Mouse (Mus musculus) kidney, postnatal 0 days (tissue): ENCODE data around the gene Gm20388. TPM values are rescaled to one million over a fixed set of nuclear protein-coding genes. Genes with fewer than 3 reads are reported as not detected.

Experiments used
- ATAC-seq: fragments of 200-750 bp; cut with Nextera tagmentation; replicated peaks from 2 replicates; pipeline ENCODE4 v1.8.0; 2017; ENCODE audit warnings: low read depth, moderate number of reproducible peaks, moderate TSS enrichment, moderate library complexity; ENCODE audit not compliant: low FRiP score
- DNase-seq: peaks from one replicate; pipeline ENCODE4 v3.0.0-alpha.2; 2016; ENCODE audit warnings: low spot score
- H3K27ac ChIP-seq: fragments of 300-500 bp; sonication (generic); 2 replicates; pipeline ENCODE4 v1.5.1; 2014; ENCODE audit warnings: mild to moderate bottlenecking
- H3K27me3 ChIP-seq: fragments of 300-500 bp; sonication (generic); 2 replicates; pipeline ENCODE4 v1.6.1; 2014; ENCODE audit warnings: low read length, mixed read lengths; ENCODE audit not compliant: insufficient read depth
- H3K36me3 ChIP-seq: fragments of 300-500 bp; sonication (generic); 2 replicates; pipeline ENCODE4 v1.6.1; 2014; ENCODE audit warnings: low read length, mixed read lengths; ENCODE audit not compliant: insufficient read depth
- H3K4me1 ChIP-seq: fragments of 300-500 bp; sonication (generic); replicated peaks from 2 replicates; pipeline ENCODE4 v1.6.1; 2014; ENCODE audit warnings: antibody characterized with exemption, low read length, mixed read lengths; ENCODE audit not compliant: insufficient read depth
- H3K4me2 ChIP-seq: fragments of 300-500 bp; sonication (generic); 2 replicates; pipeline ENCODE4 v1.6.1; 2014; ENCODE audit warnings: mild to moderate bottlenecking, low read length, moderate library complexity, mixed read lengths
- H3K4me3 ChIP-seq: fragments of 300-500 bp; sonication (generic); replicated peaks from 2 replicates; pipeline ENCODE4 v1.5.1; 2014; ENCODE audit warnings: low read depth, low read length
- H3K9ac ChIP-seq: fragments of 300-500 bp; sonication (generic); 2 replicates; pipeline ENCODE4 v1.6.1; 2014; ENCODE audit warnings: low read depth, low read length
- H3K9me3 ChIP-seq: fragments of 300-500 bp; sonication (generic); replicated peaks from 2 replicates; pipeline ENCODE4 v1.6.1; 2016; ENCODE audit warnings: low read length, inconsistent platforms, mixed read lengths
- CTCF ChIP-seq: IDR thresholded peaks from 2 replicates; pipeline ENCODE4 v1.5.1; 2016; ENCODE audit warnings: antibody characterized with exemption, low read depth, mild to moderate bottlenecking, moderate library complexity
- WGBS: fragments of 180-500 bp; shearing (Covaris S2); extraction: QIAGEN DNeasy Blood & Tissue Kit; methylation state at CpG from one replicate; pipeline ENCODE4 v1.1.7; 2014; 5-methylcytosine and 5-hydroxymethylcytosine counted together
- polyA plus RNA-seq: library from polyadenylated mRNA; unstranded; fragments of >200 nt; fragmentation: Nextera tagmentation; extraction: Ambion mirVana; gene quantifications from 2 replicates; pipeline ENCODE4 v1.2.1, GENCODE M21; 2015

Gm20388 gene
- polyA plus RNA-seq, 1 experiment from 2014 or later, result not detected

DNA sequence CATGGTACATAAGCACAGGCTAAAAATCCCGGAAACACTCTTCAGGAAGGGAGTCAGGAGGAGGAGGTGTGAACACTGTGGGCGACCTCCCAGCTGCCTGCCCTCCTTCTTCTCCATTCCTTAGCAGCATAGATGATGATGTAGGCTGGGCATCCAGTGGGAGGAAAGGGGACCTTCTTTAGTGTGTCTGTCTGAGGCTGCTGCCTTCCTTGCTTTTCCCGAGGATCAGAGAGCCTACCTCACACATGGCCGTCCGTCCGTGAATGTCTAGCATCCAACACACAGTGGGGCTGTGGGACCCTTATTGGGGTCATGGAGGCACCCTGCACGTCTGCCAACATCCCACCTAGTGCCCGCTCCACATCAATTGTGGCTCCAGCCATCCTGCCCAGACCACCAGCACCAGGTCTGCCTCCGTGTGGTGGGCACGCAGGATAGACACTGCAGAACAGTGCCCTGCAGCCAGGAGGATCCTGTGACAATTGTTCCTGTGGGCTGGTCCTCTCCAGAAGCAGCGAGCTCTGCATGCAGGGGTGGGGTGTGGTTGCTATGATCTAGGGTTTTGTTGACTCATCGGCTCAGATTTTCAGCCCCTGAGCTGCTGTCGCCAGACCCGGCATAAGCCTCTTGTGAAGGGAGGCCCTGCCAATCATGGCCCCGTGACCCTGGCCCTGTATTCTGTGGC is 2174.2 kb downstream of the Gm20388 start:
- 64% methylated on average over 15 of the region's 15 CpGs for WGBS

DNA sequence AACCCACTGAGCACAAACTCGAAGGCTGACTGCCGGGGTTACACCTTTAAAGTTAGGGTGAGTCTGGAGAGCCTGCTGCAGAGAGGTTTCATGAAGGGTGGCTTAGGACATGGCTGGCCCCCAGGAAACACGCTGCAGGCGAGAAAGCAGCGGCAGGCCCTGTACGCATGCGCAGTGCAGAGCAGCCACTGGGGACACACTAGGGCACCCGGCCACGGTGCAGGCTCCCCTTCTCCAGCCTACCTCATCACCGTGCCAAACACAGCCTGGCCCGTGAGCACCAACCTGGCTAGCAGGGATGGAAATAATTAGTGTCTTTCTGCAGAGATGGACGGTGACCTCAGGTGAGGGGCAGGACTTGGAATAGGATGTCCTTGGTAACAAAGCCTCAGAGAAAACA is 2175.4 kb downstream of the Gm20388 start:
- no peaks in the 10 kb centered on the region for H3K36me3 ChIP-seq
- ATAC-seq (no peak), DNase-seq (no peak)
- no peak overlapping the region for H3K4me2 ChIP-seq
- H3K4me3 ChIP-seq, result no peak overlapping the region
- no peaks in the 10 kb centered on the region for H3K27me3 ChIP-seq
- H3K9ac ChIP-seq, result no peak overlapping the region
- H3K27ac ChIP-seq, result no peak overlapping the region
- WGBS, result 83% methylated on average over 12 of the region's 12 CpGs
- TF ChIP-seq CTCF, result no peak
- H3K4me1 ChIP-seq, result no peaks in the 10 kb centered on the region
- no peaks in the 10 kb centered on the region for H3K9me3 ChIP-seq

More for the DNA sequence above, 2174.2 kb downstream of the Gm20388 start:
- Histone ChIP-seq H3K27ac (no peak overlapping the region), H3K4me3 (no peak overlapping the region), H3K4me2 (no peak overlapping the region), H3K9ac (no peak overlapping the region), H3K27me3 (no peaks in the 10 kb centered on the region), H3K4me1 (no peaks in the 10 kb centered on the region; the same call in 1 of the 2 replicates), H3K36me3 (no peaks in the 10 kb centered on the region), H3K9me3 (no peaks in the 10 kb centered on the region)
- TF ChIP-seq CTCF, result peak; percentile 35; the same call in 1 of the 2 replicates
- no peak for ATAC-seq
- DNase-seq, result no peak

DNA sequence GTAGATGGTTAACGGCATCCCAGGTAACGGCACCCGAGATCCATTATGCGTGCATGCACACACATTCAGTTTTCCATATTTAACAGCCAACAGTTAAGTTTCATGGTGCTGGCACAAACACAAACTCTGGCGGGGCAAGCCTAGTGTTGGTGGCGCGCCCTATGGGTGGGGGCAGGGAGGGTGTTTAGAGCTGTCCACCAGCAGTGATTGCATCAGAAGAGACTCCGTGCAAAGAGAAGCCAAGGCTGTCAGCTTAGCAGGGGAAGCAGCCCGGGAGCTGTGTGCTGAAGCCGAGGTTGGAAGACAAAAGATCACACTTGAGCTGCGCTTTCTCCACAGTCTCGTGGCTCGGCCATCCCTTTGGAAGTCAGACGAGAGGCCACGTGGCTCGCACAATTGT is 2178.0 kb downstream of the Gm20388 start:
- Histone ChIP-seq H3K27ac (no peak overlapping the region), H3K27me3 (no peaks in the 10 kb centered on the region), H3K9me3 (no peaks in the 10 kb centered on the region), H3K4me3 (no peak overlapping the region), H3K4me2 (no peak overlapping the region), H3K4me1 (no peaks in the 10 kb centered on the region), H3K9ac (no peak overlapping the region), H3K36me3 (no peaks in the 10 kb centered on the region)
- ATAC-seq, result no peak
- 90% methylated on average over 16 of the region's 16 CpGs for WGBS
- DNase-seq, result no peak
- no peak for TF ChIP-seq CTCF

DNA sequence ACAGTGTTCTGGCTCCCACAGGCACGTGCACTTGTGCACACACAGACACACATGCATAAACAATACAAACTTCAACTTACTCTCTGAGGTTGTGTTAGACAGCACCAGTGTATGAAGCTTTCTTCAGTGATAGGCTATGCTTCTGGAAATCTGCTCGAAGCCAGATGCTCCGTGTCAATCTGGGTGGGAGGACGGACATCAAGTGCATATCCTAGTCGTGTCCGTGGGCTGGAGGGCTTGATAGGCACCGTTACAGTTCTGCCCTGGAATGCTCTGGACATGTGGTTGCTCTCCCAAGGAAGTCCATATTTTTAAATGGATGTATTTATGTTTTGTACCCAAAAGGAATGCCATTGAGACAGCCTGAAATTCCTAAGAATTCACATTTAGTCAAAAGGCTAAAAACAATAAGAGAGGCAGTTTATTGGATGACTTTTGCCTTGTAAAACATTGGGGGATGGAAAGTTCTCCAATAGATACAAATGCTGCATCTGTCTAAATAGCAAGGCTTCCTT is 2178.6 kb downstream of the Gm20388 start:
- H3K27ac ChIP-seq, result no peak overlapping the region
- no peak overlapping the region for H3K4me2 ChIP-seq
- no peak overlapping the region for H3K4me3 ChIP-seq
- H3K9me3 ChIP-seq, result no peaks in the 10 kb centered on the region
- ATAC-seq (no peak), DNase-seq (peak; percentile 83)
- no peaks in the 10 kb centered on the region for H3K27me3 ChIP-seq
- WGBS, result 67% methylated on average over 7 of the region's 7 CpGs
- H3K4me1 ChIP-seq, result no peaks in the 10 kb centered on the region
- no peak for TF ChIP-seq CTCF
- no peak overlapping the region for H3K9ac ChIP-seq
- H3K36me3 ChIP-seq, result no peaks in the 10 kb centered on the region

DNA sequence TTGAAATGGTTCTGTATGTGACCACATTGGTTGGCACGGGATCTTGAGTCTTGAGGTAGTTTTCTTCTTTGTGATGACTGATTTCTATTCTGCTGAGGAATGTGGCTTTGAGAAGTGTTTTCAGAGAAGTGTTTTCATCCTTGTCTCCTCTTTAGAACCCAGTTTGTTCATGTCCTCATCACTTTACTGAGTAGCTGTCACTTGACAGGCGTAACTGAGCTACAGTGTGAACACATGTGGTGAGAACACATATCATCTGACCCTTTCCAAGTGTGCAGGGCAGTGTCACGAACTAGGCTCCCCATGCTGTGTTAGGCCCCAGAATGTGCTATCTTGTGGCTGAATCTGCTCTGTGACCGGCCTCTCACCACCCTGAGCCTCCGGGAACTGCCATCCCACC is 2181.8 kb downstream of the Gm20388 start:
- 92% methylated on average over 5 of the region's 5 CpGs for WGBS
- Histone ChIP-seq H3K4me3 (no peak overlapping the region), H3K36me3 (no peaks in the 10 kb centered on the region), H3K4me2 (no peak overlapping the region), H3K27ac (no peak overlapping the region), H3K27me3 (no peaks in the 10 kb centered on the region), H3K9ac (no peak overlapping the region), H3K4me1 (no peaks in the 10 kb centered on the region), H3K9me3 (no peaks in the 10 kb centered on the region)
- ATAC-seq (no peak), DNase-seq (no peak)
- no peak for TF ChIP-seq CTCF

DNA sequence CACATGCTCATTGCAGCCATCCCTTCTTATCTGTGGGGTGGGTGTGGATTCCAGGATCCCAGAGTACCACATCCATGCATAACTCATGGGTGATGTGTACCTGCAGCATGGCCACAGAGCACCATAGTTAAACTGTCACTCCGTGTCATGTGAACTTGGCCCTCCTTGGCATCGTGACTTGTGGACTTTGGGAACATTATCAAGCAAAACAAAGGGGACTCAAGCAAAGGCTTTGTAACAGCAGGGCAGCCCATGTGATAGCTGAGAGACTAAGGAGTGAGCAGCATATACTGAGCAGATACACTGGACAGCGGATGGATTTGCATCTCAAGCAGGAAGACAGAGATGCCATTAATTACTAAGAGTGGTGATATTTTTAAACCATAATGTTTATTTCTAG is 2188.1 kb downstream of the Gm20388 start:
- peaks cover 6% of the 10 kb centered on the region; the same call in 1 of the 2 replicates for H3K4me1 ChIP-seq
- no peak for ATAC-seq
- TF ChIP-seq CTCF, result no peak
- no peaks in the 10 kb centered on the region for H3K27me3 ChIP-seq
- 66% methylated on average over 3 of the region's 3 CpGs for WGBS
- H3K9me3 ChIP-seq, result no peaks in the 10 kb centered on the region
- H3K36me3 ChIP-seq, result no peaks in the 10 kb centered on the region
- no peak overlapping the region for H3K4me2 ChIP-seq
- H3K4me3 ChIP-seq, result no peak overlapping the region
- no peak overlapping the region for H3K27ac ChIP-seq
- no peak for DNase-seq
- no peak overlapping the region for H3K9ac ChIP-seq
